Mouse (Mus musculus): ENCODE results near the gene Entpd6. TPM values are rescaled to one million over a fixed set of nuclear protein-coding genes. Genes with fewer than 3 reads are reported as not detected.

Entpd6 gene
- polyA plus RNA-seq, 1 experiment: 26.3 TPM

GRCm38 (mm10) chr2:150820720-150821119 lies 71.9 kb downstream of the Entpd6 start:
- Histone ChIP-seq H3K36me3 (ENCODE audit: control insufficient read depth, insufficient read depth, low read length) (peaks cover 27% of the 10 kb centered on the region), H3K4me3 (ENCODE audit: extremely low read depth, insufficient read depth, insufficient read length) (no peak overlapping the region), H3K27ac (ENCODE audit: insufficient read depth, low read length) (no peak overlapping the region), H3K4me1 (ENCODE audit: control insufficient read depth, insufficient read depth, insufficient read length) (no peaks in the 10 kb centered on the region), H3K27me3 (ENCODE audit: control insufficient read depth, insufficient read depth, low read length) (no peaks in the 10 kb centered on the region)
- DNase-seq (ENCODE audit: low read depth in 1 of 2, low spot score in 2 of 2): no peak
- 93% methylated on average over 8 of the region's 8 CpGs for WGBS
- no peak for TF ChIP-seq CTCF (IDR thresholded peaks at IDR 0.05; ENCODE audit: extremely low read depth, insufficient read depth, insufficient read length, insufficient replicate concordance)
- TF ChIP-seq POLR2A (IDR thresholded peaks at IDR 0.05; ENCODE audit: low read depth, low read length): no peak

Other genes with a start within 250 kb of the Entpd6 start
- 10.8 and 11.8 TPM in 2 replicates for gene Cst7, start 178.6 kb upstream of the Entpd6 start, polyA plus RNA-seq (2012; rRNA removed)
- 20.5 and 30.4 TPM in 2 replicates for gene Apmap, start 140.5 kb upstream of the Entpd6 start, polyA plus RNA-seq (2012; rRNA removed)
- 76.7 and 121 TPM in 2 replicates for gene Acss1, start 80.5 kb upstream of the Entpd6 start, polyA plus RNA-seq (2012; rRNA removed)
- not detected in 2 replicates for gene Vsx1, start 59.7 kb upstream of the Entpd6 start, polyA plus RNA-seq (2012; rRNA removed)
- gene Pygb, start 37.7 kb downstream of the Entpd6 start, polyA plus RNA-seq (2012; rRNA removed): 25.7 and 28.9 TPM in 2 replicates
- 44.3 and 48.0 TPM in 2 replicates for gene Abhd12, start 155.7 kb downstream of the Entpd6 start, polyA plus RNA-seq (2012; rRNA removed)
- gene Gins1, start 156.4 kb downstream of the Entpd6 start, polyA plus RNA-seq (2012; rRNA removed): 1.9 and 2.1 TPM in 2 replicates